Mouse (Mus musculus): ENCODE measurements around the gene Npas1. TPM values are rescaled to one million over a fixed set of nuclear protein-coding genes. Genes with fewer than 3 reads are reported as not detected.

Gene Npas1
- polyA plus RNA-seq (2015; fragmentation: Nextera tagmentation; extraction: Ambion mirVana), result 0.17 and 0.27 TPM in 2 replicates

GRCm38 (mm10) chr7:16477628-16478027 is at the start of gene Npas1:
Gene Npas1, minus strand, starts transcription at chr7:16477728.

GRCm38 (mm10) chr7:16452587-16453073 is 24.9 kb downstream of the Npas1 start, which contains the start of gene Tmem160:
Gene Tmem160, plus strand, starts transcription at chr7:16452779.

Other genes with a start within 250 kb of the Npas1 start
- gene C5ar2, start 233.6 kb downstream of the Npas1 start, polyA plus RNA-seq (2015; fragmentation: Nextera tagmentation; extraction: Ambion mirVana), result 0.46 and 0.77 TPM in 2 replicates
- 14.5 and 29.6 TPM in 2 replicates for gene C5ar1, start 218.2 kb downstream of the Npas1 start, polyA plus RNA-seq (2015; fragmentation: Nextera tagmentation; extraction: Ambion mirVana)
- gene Inafm1, start 204.1 kb downstream of the Npas1 start, polyA plus RNA-seq (2015; fragmentation: Nextera tagmentation; extraction: Ambion mirVana), result 14.6 and 17.1 TPM in 2 replicates
- gene Ccdc9, start 190.9 kb downstream of the Npas1 start, polyA plus RNA-seq (2015; fragmentation: Nextera tagmentation; extraction: Ambion mirVana), result 8.4 and 9.7 TPM in 2 replicates
- gene Bbc3, start 169.3 kb downstream of the Npas1 start, polyA plus RNA-seq (2015; fragmentation: Nextera tagmentation; extraction: Ambion mirVana), result 3.0 and 3.7 TPM in 2 replicates
- gene Sae1, start 89.9 kb downstream of the Npas1 start, polyA plus RNA-seq (2015; fragmentation: Nextera tagmentation; extraction: Ambion mirVana), result 145 and 166 TPM in 2 replicates
- gene Zc3h4, start 76.8 kb downstream of the Npas1 start, polyA plus RNA-seq (2015; fragmentation: Nextera tagmentation; extraction: Ambion mirVana), result 6.7 and 7.0 TPM in 2 replicates
- 76.6 and 78.8 TPM in 2 replicates for gene Tmem160, start 24.9 kb downstream of the Npas1 start, polyA plus RNA-seq (2015; fragmentation: Nextera tagmentation; extraction: Ambion mirVana)
- gene Arhgap35, start 137.3 kb upstream of the Npas1 start, polyA plus RNA-seq (2015; fragmentation: Nextera tagmentation; extraction: Ambion mirVana), result 6.3 and 7.7 TPM in 2 replicates
- gene Ceacam15, start 198.0 kb upstream of the Npas1 start, polyA plus RNA-seq (2015; fragmentation: Nextera tagmentation; extraction: Ambion mirVana), result not detected in 2 replicates
- not detected in 2 replicates for gene Ceacam9, start 244.2 kb upstream of the Npas1 start, polyA plus RNA-seq (2015; fragmentation: Nextera tagmentation; extraction: Ambion mirVana)